Comparison of ENCODE assay signal across 7 mouse cellular contexts in genomic region chr4:3230908-3231684, GRCm38 (mm10). TPM values are rescaled to one million over a fixed set of nuclear protein-coding genes. Genes with fewer than 3 reads are reported as not detected.
A peak's percentile ranks its signal among the peaks of the same experiment; 100 is the strongest.
DNase-seq lines count a peak whose midpoint lies in the region; ATAC-seq lines count a peak whose summit lies in the region.

No protein-coding gene starts in this region.

- peak; percentile 87 for DNase-seq in adrenal gland, postnatal 14 days
- no peak for DNase-seq in forebrain, embryonic 11.5 days (ENCODE audit: low spot score)
- DNase-seq in heart, postnatal 36 days: peak; percentile 70 to 71
- peak; percentile 78 to 86 for DNase-seq in kidney, postnatal 4 days
- DNase-seq in urinary bladder, postnatal 25 days (ENCODE audit: low spot score): peak; percentile 51
- no peak for DNase-seq in right cerebral cortex, postnatal 4 days

- no peak overlapping the region for H3K27ac ChIP-seq in forebrain, embryonic 11.5 days (ENCODE audit: low read depth, low read length)

- WGBS in forebrain, embryonic 11.5 days: 6% methylated on average over 33 of the region's 48 CpGs

- H3K4me1 ChIP-seq in forebrain, embryonic 11.5 days (replicated peaks; ENCODE audit: control insufficient read depth, insufficient read depth, low read length): no peaks in the 10 kb centered on the region

- ATAC-seq in forebrain, embryonic 11.5 days (replicated peaks; ENCODE audit: low FRiP score): no peak
- ATAC-seq in megakaryocyte progenitor cell, adult 5-6 weeks (replicated peaks; ENCODE audit: poor library complexity): peak; percentile 81

- H3K36me3 ChIP-seq in forebrain, embryonic 11.5 days (ENCODE audit: control insufficient read depth, insufficient read depth, low read length): no peaks in the 10 kb centered on the region

- peak overlapping the region; percentile 51 for H3K4me2 ChIP-seq in forebrain, embryonic 11.5 days (ENCODE audit: low read depth, low read length, severe bottlenecking)

- intact Hi-C loops in heart, postnatal 36 days (cut with DNase I): no loop called here

- peaks cover 41% of the 10 kb centered on the region for H3K9me3 ChIP-seq in forebrain, embryonic 11.5 days (ENCODE audit: control insufficient read depth, low read length)

- H3K9ac ChIP-seq in forebrain, embryonic 11.5 days (ENCODE audit: low read length): no peak overlapping the region

- H3K4me3 ChIP-seq in forebrain, embryonic 11.5 days (ENCODE audit: low read depth, low read length): peak overlapping the region; percentile 22

- no peaks in the 10 kb centered on the region for H3K27me3 ChIP-seq in forebrain, embryonic 11.5 days (ENCODE audit: control insufficient read depth, insufficient read depth, low read length)

RNA-seq across cellular contexts. Expression of gene Vmn1r3, which starts 45.9 kb away (rescaled TPM):
- total RNA-seq in adrenal gland, postnatal 14 days (2021): not detected in 2 replicates
- not detected in 2 replicates for polyA plus RNA-seq in forebrain, embryonic 11.5 days (2014; fragmentation: Nextera tagmentation; extraction: Ambion mirVana)
- not detected for total RNA-seq in heart, postnatal 36 days (2021)
- not detected in 2 replicates for total RNA-seq in megakaryocyte progenitor cell, adult 5-6 weeks (2015)
- not detected in 2 replicates for total RNA-seq in megakaryocyte progenitor cell, adult 5-6 weeks (2017)

Comparison
In these comparisons a context has a peak if more than half of its experiments do, and no peak if none do; other contexts are left out.
1. DNase-seq: peak in adrenal gland, postnatal 14 days (single experiment), heart, postnatal 36 days (2 of 2), kidney, postnatal 4 days (2 of 2) and urinary bladder, postnatal 25 days (single experiment); none in forebrain, embryonic 11.5 days (single experiment) and right cerebral cortex, postnatal 4 days (single experiment).